Mouse (Mus musculus) neural tube, embryonic 13.5 days (tissue): ENCODE measurements around the gene Fbxo10. TPM values are rescaled to one million over a fixed set of nuclear protein-coding genes. Genes with fewer than 3 reads are reported as not detected.
"Not testable (repeated sequence)": the region's sequence is repeated elsewhere in the genome, so short reads cannot be mapped to it uniquely, and the experiment has no call there.

Experiments used
- ATAC-seq: fragments of 200-750 bp; cut with Nextera tagmentation; 2 replicates; pipeline ENCODE4 v1.8.0; 2017; ENCODE audit warnings: low read depth, mild to moderate bottlenecking, moderate TSS enrichment, moderate library complexity
- H3K27ac ChIP-seq: fragments of 300-500 bp; sonication (generic); replicated peaks from 2 replicates; pipeline ENCODE4 v1.5.1; 2015; ENCODE audit warnings: moderate library complexity, mild to moderate bottlenecking, inconsistent platforms
- H3K27me3 ChIP-seq: fragments of 300-500 bp; sonication (generic); 2 replicates; pipeline ENCODE4 v1.6.1; 2015; ENCODE audit warnings: mild to moderate bottlenecking, inconsistent platforms
- H3K36me3 ChIP-seq: fragments of 300-500 bp; sonication (generic); 2 replicates; pipeline ENCODE4 v1.6.1; 2015; ENCODE audit warnings: mild to moderate bottlenecking, inconsistent platforms
- H3K4me1 ChIP-seq: fragments of 300-500 bp; sonication (generic); replicated peaks from 2 replicates; pipeline ENCODE4 v1.6.1; 2015; ENCODE audit warnings: inconsistent platforms
- H3K4me2 ChIP-seq: fragments of 300-500 bp; sonication (generic); 2 replicates; pipeline ENCODE4 v1.6.1; 2015; ENCODE audit warnings: inconsistent platforms, mild to moderate bottlenecking, moderate library complexity
- H3K4me3 ChIP-seq: fragments of 300-500 bp; sonication (generic); 2 replicates; pipeline ENCODE4 v1.5.1; 2015; ENCODE audit warnings: mild to moderate bottlenecking, inconsistent platforms
- H3K9ac ChIP-seq: fragments of 300-500 bp; sonication (generic); 2 replicates; pipeline ENCODE4 v1.6.1; 2015; ENCODE audit warnings: moderate library complexity, mild to moderate bottlenecking, inconsistent platforms
- H3K9me3 ChIP-seq: fragments of 300-500 bp; sonication (generic); 2 replicates; pipeline ENCODE4 v1.6.1; 2016; ENCODE audit warnings: inconsistent platforms
- WGBS: fragments of 180-500 bp; shearing (Covaris S2); methylation state at CpG from one replicate; pipeline ENCODE4 v1.1.7; 2015; 5-methylcytosine and 5-hydroxymethylcytosine counted together
- polyA plus RNA-seq: library from polyadenylated mRNA; unstranded; fragments of >200 nt; fragmentation: Nextera tagmentation; extraction: Ambion mirVana; gene quantifications from 2 replicates; pipeline ENCODE4 v1.2.1, GENCODE M21; 2015

The Fbxo10 gene
- polyA plus RNA-seq, 1 experiment from 2014 or later, result 15.4 TPM

GRCm38 (mm10) chr4:45040795-45041194 lies 43.6 kb downstream of the Fbxo10 start:
- ATAC-seq, result no peak
- no peaks in the 10 kb centered on the region for H3K27me3 ChIP-seq
- WGBS, result 80% methylated on average over 7 of the region's 7 CpGs
- no peak overlapping the region for H3K4me2 ChIP-seq
- no peak overlapping the region for H3K27ac ChIP-seq
- H3K4me1 ChIP-seq, result no peaks in the 10 kb centered on the region
- no peak overlapping the region for H3K9ac ChIP-seq
- peaks cover 77% of the 10 kb centered on the region for H3K36me3 ChIP-seq
- H3K9me3 ChIP-seq, result no peaks in the 10 kb centered on the region
- H3K4me3 ChIP-seq, result no peak overlapping the region

GRCm38 (mm10) chr4:45039546-45039945 lies 44.9 kb downstream of the Fbxo10 start:
- not testable (repeated sequence) for H3K4me3 ChIP-seq, H3K4me2 ChIP-seq, H3K4me1 ChIP-seq, H3K9me3 ChIP-seq, H3K27me3 ChIP-seq, ATAC-seq, H3K27ac ChIP-seq, H3K9ac ChIP-seq
- peaks cover 77% of the 10 kb centered on the region for H3K36me3 ChIP-seq
- 87% methylated on average over 7 of the region's 7 CpGs for WGBS

GRCm38 (mm10) chr4:45038879-45039278 lies 45.5 kb downstream of the Fbxo10 start:
- H3K9ac ChIP-seq, H3K4me2 ChIP-seq, H3K27me3 ChIP-seq, ATAC-seq, H3K27ac ChIP-seq, H3K4me1 ChIP-seq, H3K4me3 ChIP-seq, H3K9me3 ChIP-seq: not testable (repeated sequence)
- peaks cover 77% of the 10 kb centered on the region for H3K36me3 ChIP-seq
- 62% methylated on average over 8 of the region's 8 CpGs for WGBS

GRCm38 (mm10) chr4:45037455-45038410 lies 46.7 kb downstream of the Fbxo10 start:
- WGBS, result 87% methylated on average over 13 of the region's 13 CpGs
- H3K9me3 ChIP-seq, result no peaks in the 10 kb centered on the region
- H3K27ac ChIP-seq, result no peak overlapping the region
- ATAC-seq, result no peak
- no peaks in the 10 kb centered on the region for H3K27me3 ChIP-seq
- no peak overlapping the region for H3K4me2 ChIP-seq
- H3K4me3 ChIP-seq, result no peak overlapping the region
- no peak overlapping the region for H3K9ac ChIP-seq
- H3K4me1 ChIP-seq, result no peaks in the 10 kb centered on the region
- H3K36me3 ChIP-seq, result peaks cover 77% of the 10 kb centered on the region

GRCm38 (mm10) chr4:45036571-45036970 lies 47.8 kb downstream of the Fbxo10 start:
- peaks cover 82% of the 10 kb centered on the region for H3K36me3 ChIP-seq
- H3K27me3 ChIP-seq, result no peaks in the 10 kb centered on the region
- no peak overlapping the region for H3K4me3 ChIP-seq
- no peaks in the 10 kb centered on the region for H3K4me1 ChIP-seq
- no peak overlapping the region for H3K9ac ChIP-seq
- no peaks in the 10 kb centered on the region for H3K9me3 ChIP-seq
- no peak overlapping the region for H3K4me2 ChIP-seq
- no peak for ATAC-seq
- WGBS, result 79% methylated on average over 5 of the region's 5 CpGs
- no peak overlapping the region for H3K27ac ChIP-seq

DNA sequence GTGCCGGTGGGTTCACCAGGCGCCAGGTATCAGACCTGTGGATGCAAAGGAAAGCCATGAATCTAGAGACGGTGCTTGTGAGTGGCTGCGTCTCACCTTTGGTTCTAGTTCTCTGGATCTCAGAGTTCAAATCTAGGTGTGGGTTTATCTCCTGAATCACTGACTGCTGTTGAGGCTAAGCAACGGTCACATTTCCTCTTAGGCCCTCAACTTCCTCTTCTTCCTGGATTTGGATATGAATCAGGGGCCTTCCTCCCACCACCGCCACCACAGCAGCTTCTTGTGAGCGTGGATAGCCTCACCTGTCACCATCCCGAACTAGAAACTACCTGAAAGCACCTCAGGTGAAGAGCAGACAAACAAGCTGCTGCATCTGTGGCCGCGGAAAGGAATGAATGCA lies 48.4 kb downstream of the Fbxo10 start:
- no peaks in the 10 kb centered on the region for H3K9me3 ChIP-seq
- H3K36me3 ChIP-seq, result peaks cover 81% of the 10 kb centered on the region
- H3K27me3 ChIP-seq, result no peaks in the 10 kb centered on the region
- no peak overlapping the region for H3K4me3 ChIP-seq
- H3K4me1 ChIP-seq, result no peaks in the 10 kb centered on the region
- no peak overlapping the region for H3K9ac ChIP-seq
- no peak overlapping the region for H3K27ac ChIP-seq
- ATAC-seq, result no peak
- 92% methylated on average over 10 of the region's 10 CpGs for WGBS
- H3K4me2 ChIP-seq, result no peak overlapping the region

DNA sequence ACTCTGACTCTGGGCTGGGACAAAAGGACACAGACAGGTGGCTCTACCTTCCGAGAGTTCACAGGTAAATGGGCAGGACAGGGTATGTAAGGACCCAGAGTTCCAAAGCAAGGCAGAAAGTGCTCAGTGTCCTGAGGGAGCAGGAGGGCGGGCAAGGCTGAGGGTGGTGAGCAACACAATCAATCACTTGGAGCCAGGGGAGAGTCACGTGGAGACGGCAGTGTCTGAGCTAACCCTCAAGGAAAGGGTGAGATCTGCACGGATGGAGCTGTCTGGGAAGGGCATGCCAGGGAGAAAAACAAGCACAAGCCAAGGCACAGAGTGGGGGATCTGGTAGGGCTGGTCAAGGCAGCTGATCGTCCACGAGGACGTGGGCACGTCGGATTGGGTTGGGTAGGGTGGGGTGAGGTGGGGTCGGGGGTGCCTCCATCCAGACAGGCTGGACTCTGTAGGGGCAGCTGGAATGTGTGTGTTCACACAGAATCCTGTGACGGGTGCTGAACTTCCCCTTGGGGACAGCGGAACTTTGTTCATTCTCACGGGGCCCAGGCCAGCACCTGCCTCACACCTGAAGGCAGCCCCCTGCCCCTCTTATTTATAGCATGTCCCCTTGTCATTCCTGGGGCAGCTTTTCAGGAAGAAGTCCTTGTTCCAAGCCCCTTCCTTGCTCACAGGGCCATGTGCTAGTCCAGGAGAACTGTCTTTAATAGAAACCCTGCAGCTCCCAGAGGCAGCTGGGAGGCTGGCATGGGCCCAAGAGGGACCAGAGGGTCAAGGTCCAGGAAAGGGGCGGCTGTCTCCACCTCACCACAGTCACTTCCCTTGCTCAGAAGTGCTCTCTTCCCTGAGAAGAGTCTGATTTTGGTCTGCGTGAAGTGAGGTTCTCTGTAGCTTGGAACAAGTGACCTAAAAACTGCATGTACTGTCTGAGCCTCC lies 49.4 kb downstream of the Fbxo10 start:
- Histone ChIP-seq H3K9ac (no peak overlapping the region), H3K27me3 (no peaks in the 10 kb centered on the region), H3K4me3 (no peak overlapping the region), H3K9me3 (no peaks in the 10 kb centered on the region), H3K4me1 (no peaks in the 10 kb centered on the region), H3K36me3 (peaks cover 81% of the 10 kb centered on the region), H3K27ac (no peak overlapping the region), H3K4me2 (no peak overlapping the region)
- peak; percentile 53; the same call in 1 of the 2 replicates for ATAC-seq
- WGBS, result 76% methylated on average over 16 of the region's 16 CpGs

GRCm38 (mm10) chr4:45032586-45032985 lies 51.8 kb downstream of the Fbxo10 start:
- H3K36me3 ChIP-seq, result peaks cover 90% of the 10 kb centered on the region
- H3K9ac ChIP-seq, result no peak overlapping the region
- no peaks in the 10 kb centered on the region for H3K4me1 ChIP-seq
- 90% methylated on average over 9 of the region's 9 CpGs for WGBS
- no peaks in the 10 kb centered on the region for H3K27me3 ChIP-seq
- no peaks in the 10 kb centered on the region for H3K9me3 ChIP-seq
- no peak for ATAC-seq
- no peak overlapping the region for H3K4me3 ChIP-seq
- no peak overlapping the region for H3K4me2 ChIP-seq
- H3K27ac ChIP-seq, result no peak overlapping the region

GRCm38 (mm10) chr4:45026459-45026858 lies 57.9 kb downstream of the Fbxo10 start:
- ATAC-seq, result no peak
- Histone ChIP-seq H3K9ac (no peak overlapping the region), H3K4me2 (no peak overlapping the region), H3K4me3 (no peak overlapping the region), H3K27me3 (no peaks in the 10 kb centered on the region), H3K27ac (no peak overlapping the region), H3K9me3 (no peaks in the 10 kb centered on the region), H3K4me1 (no peaks in the 10 kb centered on the region), H3K36me3 (peaks cover 77% of the 10 kb centered on the region)
- 91% methylated on average over 4 of the region's 4 CpGs for WGBS

GRCm38 (mm10) chr4:45019009-45019408 lies 65.4 kb downstream of the Fbxo10 start:
- 4% methylated on average over 14 of the region's 14 CpGs for WGBS
- Histone ChIP-seq H3K4me2 (peak overlapping the region; percentile 98), H3K27me3 (no peaks in the 10 kb centered on the region), H3K9ac (peak overlapping the region; percentile 81), H3K4me1 (peaks cover 23% of the 10 kb centered on the region), H3K36me3 (peaks cover 15% of the 10 kb centered on the region), H3K4me3 (peak overlapping the region; percentile 81), H3K9me3 (no peaks in the 10 kb centered on the region), H3K27ac (no peak overlapping the region; the same call in 1 of the 2 replicates)
- peak; percentile 37 for ATAC-seq

DNA sequence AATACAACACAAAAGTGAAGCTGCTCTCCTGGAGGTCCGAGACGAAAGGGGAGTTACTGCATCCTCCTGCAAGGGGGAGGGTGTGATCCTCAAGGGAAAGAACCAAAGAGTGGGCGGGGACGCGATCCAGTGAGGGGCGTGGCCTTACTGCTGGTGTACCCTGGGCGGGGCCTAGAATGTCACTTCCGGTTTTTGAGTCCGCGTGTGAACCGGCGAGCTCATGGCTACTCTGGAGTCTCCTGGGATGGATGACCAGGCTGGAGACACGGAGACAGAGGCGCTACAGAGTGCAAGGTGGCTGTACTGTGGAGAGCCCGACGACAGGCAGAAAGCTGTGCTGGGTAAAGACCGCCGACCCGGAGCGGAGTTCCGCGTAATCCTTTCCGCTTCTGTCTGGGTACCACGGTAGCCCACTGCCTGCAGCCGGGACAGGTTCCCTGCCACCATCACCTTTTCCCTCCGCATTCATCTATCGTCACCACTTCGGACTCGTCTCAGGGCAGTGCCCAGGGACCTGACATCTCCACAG lies 65.9 kb downstream of the Fbxo10 start, which contains the start of gene Polr1e:
Polr1e (plus strand) TSS at position 132 of the 529 bp plus-strand sequence.
- no peaks in the 10 kb centered on the region for H3K27me3 ChIP-seq
- H3K4me1 ChIP-seq, result peaks cover 27% of the 10 kb centered on the region
- H3K4me2 ChIP-seq, result peak within 1 kb of the TSS; percentile 98
- peak within 1 kb of the TSS; percentile 81 for H3K4me3 ChIP-seq
- whole genome bisulfite sequencing, result under 1% methylated on average over 29 of the region's 29 CpGs
- peak; percentile 88 for ATAC-seq
- peak within 1 kb of the TSS; percentile 81 for H3K9ac ChIP-seq
- no peaks in the 10 kb centered on the region for H3K9me3 ChIP-seq
- H3K36me3 ChIP-seq, result peaks cover 10% of the 10 kb centered on the region
- H3K27ac ChIP-seq, result no peak within 1 kb of the TSS; the same call in 1 of the 2 replicates

- 21% methylated on average over 3 of the region's 3 CpGs for WGBS
- Histone ChIP-seq H3K4me1 (peaks cover 34% of the 10 kb centered on the region), H3K4me3 (no peak overlapping the region), H3K27me3 (no peaks in the 10 kb centered on the region), H3K36me3 (no peaks in the 10 kb centered on the region), H3K27ac (no peak overlapping the region), H3K4me2 (no peak overlapping the region), H3K9ac (no peak overlapping the region), H3K9me3 (no peaks in the 10 kb centered on the region)
- ATAC-seq, result no peak
Measured at GRCm38 (mm10) chr4:45015615-45016014, 68.8 kb downstream of the Fbxo10 start.
